Mouse (Mus musculus): Measurements from ENCODE around the gene Rrnad1. TPM values are rescaled to one million over a fixed set of nuclear protein-coding genes. Genes with fewer than 3 reads are reported as not detected.

Rrnad1 gene
- polyA plus RNA-seq, 1 experiment from 2014 or later, result 14.9 TPM

Other genes with a start within 250 kb of the Rrnad1 start
- 0.43 and 0.66 TPM in 2 replicates for gene Lrrc71, start 182.1 kb downstream of the Rrnad1 start, polyA plus RNA-seq (2014; fragmentation: Nextera tagmentation; extraction: Ambion mirVana)
- 0.30 and 0.51 TPM in 2 replicates for gene Ntrk1, start 135.6 kb downstream of the Rrnad1 start, polyA plus RNA-seq (2014; fragmentation: Nextera tagmentation; extraction: Ambion mirVana)
- 0.03 and 0.23 TPM in 2 replicates for gene Insrr, start 133.8 kb downstream of the Rrnad1 start, polyA plus RNA-seq (2014; fragmentation: Nextera tagmentation; extraction: Ambion mirVana)
- gene Pear1, start 106.4 kb downstream of the Rrnad1 start, polyA plus RNA-seq (2014; fragmentation: Nextera tagmentation; extraction: Ambion mirVana), result 12.1 and 13.5 TPM in 2 replicates
- 0.17 TPM in 1 of 2 replicates, not detected in the other for gene Sh2d2a, start 84.0 kb downstream of the Rrnad1 start, polyA plus RNA-seq (2014; fragmentation: Nextera tagmentation; extraction: Ambion mirVana)
- 14.1 and 14.5 TPM in 2 replicates for gene Prcc, start 45.1 kb downstream of the Rrnad1 start, polyA plus RNA-seq (2014; fragmentation: Nextera tagmentation; extraction: Ambion mirVana)
- gene Hdgf, start 24.4 kb downstream of the Rrnad1 start, polyA plus RNA-seq (2014; fragmentation: Nextera tagmentation; extraction: Ambion mirVana), result 172 and 179 TPM in 2 replicates
- gene Mrpl24, start 11.2 kb downstream of the Rrnad1 start, polyA plus RNA-seq (2014; fragmentation: Nextera tagmentation; extraction: Ambion mirVana), result 67.3 and 68.2 TPM in 2 replicates
- 25.0 and 30.2 TPM in 2 replicates for gene Isg20l2, start 403 bp downstream of the Rrnad1 start, polyA plus RNA-seq (2014; fragmentation: Nextera tagmentation; extraction: Ambion mirVana)
- gene Crabp2, start 17.9 kb upstream of the Rrnad1 start, polyA plus RNA-seq (2014; fragmentation: Nextera tagmentation; extraction: Ambion mirVana), result 24.1 and 25.1 TPM in 2 replicates
- gene Nes, start 40.4 kb upstream of the Rrnad1 start, polyA plus RNA-seq (2014; fragmentation: Nextera tagmentation; extraction: Ambion mirVana), result 11.1 and 15.1 TPM in 2 replicates
- gene Bcan, start 69.5 kb upstream of the Rrnad1 start, polyA plus RNA-seq (2014; fragmentation: Nextera tagmentation; extraction: Ambion mirVana), result not detected in 2 replicates
- not detected in 2 replicates for gene Hapln2, start 96.9 kb upstream of the Rrnad1 start, polyA plus RNA-seq (2014; fragmentation: Nextera tagmentation; extraction: Ambion mirVana)
- 22.1 and 23.9 TPM in 2 replicates for gene Gpatch4, start 112.4 kb upstream of the Rrnad1 start, polyA plus RNA-seq (2014; fragmentation: Nextera tagmentation; extraction: Ambion mirVana)
- 136 and 149 TPM in 2 replicates for gene Naxe, start 127.8 kb upstream of the Rrnad1 start, polyA plus RNA-seq (2014; fragmentation: Nextera tagmentation; extraction: Ambion mirVana)
- not detected in 2 replicates for gene Ttc24, start 147.6 kb upstream of the Rrnad1 start, polyA plus RNA-seq (2014; fragmentation: Nextera tagmentation; extraction: Ambion mirVana)
- gene Iqgap3, start 151.3 kb upstream of the Rrnad1 start, polyA plus RNA-seq (2014; fragmentation: Nextera tagmentation; extraction: Ambion mirVana), result 18.5 and 21.9 TPM in 2 replicates
- gene Mef2d, start 211.7 kb upstream of the Rrnad1 start, polyA plus RNA-seq (2014; fragmentation: Nextera tagmentation; extraction: Ambion mirVana), result 39.8 and 45.1 TPM in 2 replicates